Mouse (Mus musculus): ENCODE data around the gene Antxr1. TPM values are rescaled to one million over a fixed set of nuclear protein-coding genes. Genes with fewer than 3 reads are reported as not detected.

The Antxr1 gene
- polyA plus RNA-seq, 1 experiment from 2014 or later: 20.5 TPM

GRCm38 (mm10) chr6:87287251-87287650, 48.4 kb downstream of the Antxr1 start:
- Histone ChIP-seq H3K27ac (no peak overlapping the region), H3K36me3 (peaks cover 58% of the 10 kb centered on the region), H3K4me1 (peaks cover 15% of the 10 kb centered on the region), H3K9ac (no peak overlapping the region), H3K27me3 (no peaks in the 10 kb centered on the region), H3K9me3 (no peaks in the 10 kb centered on the region), H3K4me3 (no peak overlapping the region), H3K4me2 (no peak overlapping the region)
- ATAC-seq (ENCODE audit: insufficient number of reproducible peaks, insufficient read depth, low FRiP score, low TSS enrichment, low read depth): no peak
- 89% methylated on average over 6 of the region's 6 CpGs for WGBS

GRCm38 (mm10) chr6:87285365-87285749, 50.3 kb downstream of the Antxr1 start:
- WGBS: 60% methylated on average over 7 of the region's 7 CpGs
- Histone ChIP-seq H3K27me3 (no peaks in the 10 kb centered on the region), H3K4me1 (peaks cover 25% of the 10 kb centered on the region), H3K9ac (no peak overlapping the region), H3K9me3 (no peaks in the 10 kb centered on the region), H3K36me3 (peaks cover 66% of the 10 kb centered on the region), H3K27ac (peak overlapping the region; percentile 39; the same call in 1 of the 2 replicates), H3K4me3 (no peak overlapping the region), H3K4me2 (no peak overlapping the region)
- no peak for ATAC-seq (ENCODE audit: insufficient number of reproducible peaks, insufficient read depth, low FRiP score, low TSS enrichment, low read depth)

GRCm38 (mm10) chr6:87284716-87285364, 50.8 kb downstream of the Antxr1 start:
- Histone ChIP-seq H3K4me3 (no peak overlapping the region), H3K9ac (no peak overlapping the region), H3K9me3 (no peaks in the 10 kb centered on the region), H3K27me3 (no peaks in the 10 kb centered on the region), H3K4me2 (no peak overlapping the region), H3K36me3 (peaks cover 70% of the 10 kb centered on the region), H3K27ac (peak overlapping the region; percentile 39; the same call in 1 of the 2 replicates), H3K4me1 (peaks cover 25% of the 10 kb centered on the region)
- WGBS: 74% methylated on average over 11 of the region's 11 CpGs
- ATAC-seq (ENCODE audit: insufficient number of reproducible peaks, insufficient read depth, low FRiP score, low TSS enrichment, low read depth): no peak

GRCm38 (mm10) chr6:87282346-87282781, 53.3 kb downstream of the Antxr1 start:
- WGBS: 17% methylated on average over 8 of the region's 8 CpGs
- Histone ChIP-seq H3K4me2 (no peak overlapping the region), H3K9me3 (no peaks in the 10 kb centered on the region), H3K36me3 (peaks cover 68% of the 10 kb centered on the region), H3K9ac (no peak overlapping the region), H3K27ac (peak overlapping the region; percentile 44; the same call in 1 of the 2 replicates), H3K4me1 (peaks cover 43% of the 10 kb centered on the region), H3K4me3 (no peak overlapping the region), H3K27me3 (no peaks in the 10 kb centered on the region)
- peak; percentile 73 for ATAC-seq (ENCODE audit: insufficient number of reproducible peaks, insufficient read depth, low FRiP score, low TSS enrichment, low read depth)

- Histone ChIP-seq H3K4me2 (no peak overlapping the region), H3K9ac (no peak overlapping the region), H3K27ac (peak overlapping the region; percentile 44), H3K27me3 (no peaks in the 10 kb centered on the region), H3K4me1 (peaks cover 48% of the 10 kb centered on the region), H3K4me3 (no peak overlapping the region), H3K9me3 (no peaks in the 10 kb centered on the region), H3K36me3 (peaks cover 66% of the 10 kb centered on the region)
- WGBS: 71% methylated on average over 4 of the region's 4 CpGs
- no peak for ATAC-seq (ENCODE audit: insufficient number of reproducible peaks, insufficient read depth, low FRiP score, low TSS enrichment, low read depth)
These were observed 53.9 kb downstream of the Antxr1 start for GRCm38 (mm10) chr6:87281771-87282170.

GRCm38 (mm10) chr6:87278151-87278550, 57.5 kb downstream of the Antxr1 start:
- Histone ChIP-seq H3K4me2 (no peak overlapping the region), H3K27me3 (no peaks in the 10 kb centered on the region), H3K4me3 (no peak overlapping the region), H3K36me3 (peaks cover 65% of the 10 kb centered on the region), H3K27ac (peak overlapping the region; percentile 73; the same call in 1 of the 2 replicates), H3K9me3 (peaks cover 6% of the 10 kb centered on the region), H3K4me1 (peaks cover 51% of the 10 kb centered on the region), H3K9ac (no peak overlapping the region)
- WGBS: 59% methylated on average over 5 of the region's 5 CpGs
- no peak for ATAC-seq (ENCODE audit: insufficient number of reproducible peaks, insufficient read depth, low FRiP score, low TSS enrichment, low read depth)

- Histone ChIP-seq H3K4me1 (peaks cover 51% of the 10 kb centered on the region), H3K4me2 (no peak overlapping the region), H3K27me3 (no peaks in the 10 kb centered on the region), H3K36me3 (peaks cover 60% of the 10 kb centered on the region), H3K9ac (no peak overlapping the region), H3K27ac (peak overlapping the region; percentile 73), H3K4me3 (no peak overlapping the region), H3K9me3 (peaks cover 6% of the 10 kb centered on the region)
- 36% methylated on average over 3 of the region's 3 CpGs for WGBS
- ATAC-seq (ENCODE audit: insufficient number of reproducible peaks, insufficient read depth, low FRiP score, low TSS enrichment, low read depth): no peak
These were observed 58.1 kb downstream of the Antxr1 start for GRCm38 (mm10) chr6:87277527-87277926.

- H3K27ac ChIP-seq: peak overlapping the region; percentile 73
- no peaks in the 10 kb centered on the region for H3K27me3 ChIP-seq
- H3K4me2 ChIP-seq: no peak overlapping the region
- H3K4me1 ChIP-seq: peaks cover 51% of the 10 kb centered on the region
- WGBS: 86% methylated on average over 7 of the region's 7 CpGs
- H3K9me3 ChIP-seq: peaks cover 6% of the 10 kb centered on the region
- no peak overlapping the region for H3K4me3 ChIP-seq
- H3K9ac ChIP-seq: no peak overlapping the region
- no peak for ATAC-seq (ENCODE audit: insufficient number of reproducible peaks, insufficient read depth, low FRiP score, low TSS enrichment, low read depth)
- H3K36me3 ChIP-seq: peaks cover 59% of the 10 kb centered on the region
These were observed 58.7 kb downstream of the Antxr1 start for GRCm38 (mm10) chr6:87276941-87277340.

GRCm38 (mm10) chr6:87274779-87275178, 60.8 kb downstream of the Antxr1 start:
- WGBS: 93% methylated on average over 5 of the region's 5 CpGs
- Histone ChIP-seq H3K9me3 (peaks cover 6% of the 10 kb centered on the region), H3K27me3 (no peaks in the 10 kb centered on the region), H3K4me2 (no peak overlapping the region), H3K4me1 (peaks cover 66% of the 10 kb centered on the region), H3K36me3 (peaks cover 44% of the 10 kb centered on the region), H3K4me3 (no peak overlapping the region), H3K27ac (no peak overlapping the region), H3K9ac (no peak overlapping the region)
- no peak for ATAC-seq (ENCODE audit: insufficient number of reproducible peaks, insufficient read depth, low FRiP score, low TSS enrichment, low read depth)

- 52% methylated on average over 3 of the region's 3 CpGs for WGBS
- no peak for ATAC-seq (ENCODE audit: insufficient number of reproducible peaks, insufficient read depth, low FRiP score, low TSS enrichment, low read depth)
- Histone ChIP-seq H3K9me3 (peaks cover 6% of the 10 kb centered on the region), H3K27ac (0 out of 2 replicates have a peak overlapping the region, but pooled peaks have one; percentile 75), H3K36me3 (peaks cover 41% of the 10 kb centered on the region), H3K4me1 (peaks cover 63% of the 10 kb centered on the region), H3K9ac (no peak overlapping the region), H3K4me2 (no peak overlapping the region), H3K4me3 (no peak overlapping the region), H3K27me3 (no peaks in the 10 kb centered on the region)
These were observed 61.8 kb downstream of the Antxr1 start for GRCm38 (mm10) chr6:87273791-87274190.

GRCm38 (mm10) chr6:87273141-87273540, 62.5 kb downstream of the Antxr1 start:
- WGBS: 67% methylated on average over 4 of the region's 4 CpGs
- Histone ChIP-seq H3K4me1 (peaks cover 58% of the 10 kb centered on the region), H3K4me3 (no peak overlapping the region), H3K27me3 (no peaks in the 10 kb centered on the region), H3K9ac (no peak overlapping the region), H3K9me3 (peaks cover 6% of the 10 kb centered on the region), H3K27ac (peak overlapping the region; percentile 75), H3K36me3 (peaks cover 48% of the 10 kb centered on the region), H3K4me2 (no peak overlapping the region)
- no peak for ATAC-seq (ENCODE audit: insufficient number of reproducible peaks, insufficient read depth, low FRiP score, low TSS enrichment, low read depth)

- Histone ChIP-seq H3K27me3 (no peaks in the 10 kb centered on the region), H3K27ac (peak overlapping the region; percentile 75), H3K9ac (no peak overlapping the region), H3K4me1 (peaks cover 49% of the 10 kb centered on the region), H3K4me3 (no peak overlapping the region), H3K36me3 (peaks cover 54% of the 10 kb centered on the region), H3K9me3 (peaks cover 6% of the 10 kb centered on the region), H3K4me2 (no peak overlapping the region)
- 37% methylated on average over 2 of the region's 2 CpGs for WGBS
- ATAC-seq (ENCODE audit: insufficient number of reproducible peaks, insufficient read depth, low FRiP score, low TSS enrichment, low read depth): no peak
These were observed 63.4 kb downstream of the Antxr1 start for GRCm38 (mm10) chr6:87272202-87272601.

All from embryonic facial prominence, embryonic 13.5 days (tissue).